Mouse (Mus musculus) neural tube, embryonic 13.5 days (tissue): ENCODE measurements around the gene Itga2b. TPM values are rescaled to one million over a fixed set of nuclear protein-coding genes. Genes with fewer than 3 reads are reported as not detected.

Source experiments
- ATAC-seq: fragments of 200-750 bp; cut with Nextera tagmentation; 2 replicates; pipeline ENCODE4 v1.8.0; 2017; ENCODE audit warnings: low read depth, mild to moderate bottlenecking, moderate TSS enrichment, moderate library complexity
- H3K27ac ChIP-seq: fragments of 300-500 bp; sonication (generic); replicated peaks from 2 replicates; pipeline ENCODE4 v1.5.1; 2015; ENCODE audit warnings: moderate library complexity, mild to moderate bottlenecking, inconsistent platforms
- H3K27me3 ChIP-seq: fragments of 300-500 bp; sonication (generic); 2 replicates; pipeline ENCODE4 v1.6.1; 2015; ENCODE audit warnings: mild to moderate bottlenecking, inconsistent platforms
- H3K36me3 ChIP-seq: fragments of 300-500 bp; sonication (generic); 2 replicates; pipeline ENCODE4 v1.6.1; 2015; ENCODE audit warnings: mild to moderate bottlenecking, inconsistent platforms
- H3K4me1 ChIP-seq: fragments of 300-500 bp; sonication (generic); replicated peaks from 2 replicates; pipeline ENCODE4 v1.6.1; 2015; ENCODE audit warnings: inconsistent platforms
- H3K4me2 ChIP-seq: fragments of 300-500 bp; sonication (generic); 2 replicates; pipeline ENCODE4 v1.6.1; 2015; ENCODE audit warnings: inconsistent platforms, mild to moderate bottlenecking, moderate library complexity
- H3K4me3 ChIP-seq: fragments of 300-500 bp; sonication (generic); 2 replicates; pipeline ENCODE4 v1.5.1; 2015; ENCODE audit warnings: mild to moderate bottlenecking, inconsistent platforms
- H3K9ac ChIP-seq: fragments of 300-500 bp; sonication (generic); 2 replicates; pipeline ENCODE4 v1.6.1; 2015; ENCODE audit warnings: moderate library complexity, mild to moderate bottlenecking, inconsistent platforms
- H3K9me3 ChIP-seq: fragments of 300-500 bp; sonication (generic); 2 replicates; pipeline ENCODE4 v1.6.1; 2016; ENCODE audit warnings: inconsistent platforms
- WGBS: fragments of 180-500 bp; shearing (Covaris S2); methylation state at CpG from one replicate; pipeline ENCODE4 v1.1.7; 2015; 5-methylcytosine and 5-hydroxymethylcytosine counted together
- polyA plus RNA-seq: library from polyadenylated mRNA; unstranded; fragments of >200 nt; fragmentation: Nextera tagmentation; extraction: Ambion mirVana; gene quantifications from 2 replicates; pipeline ENCODE4 v1.2.1, GENCODE M21; 2015

The Itga2b gene
- polyA plus RNA-seq, 1 experiment from 2014 or later, result 6.2 TPM

GRCm38 (mm10) chr11:102480897-102481296 lies 11.0 kb upstream of the Itga2b start:
- no peak overlapping the region for H3K4me3 ChIP-seq
- no peaks in the 10 kb centered on the region for H3K4me1 ChIP-seq
- no peak overlapping the region for H3K4me2 ChIP-seq
- WGBS, result 88% methylated on average over 4 of the region's 4 CpGs
- no peak for ATAC-seq
- H3K27me3 ChIP-seq, result no peaks in the 10 kb centered on the region
- H3K36me3 ChIP-seq, result peaks cover 85% of the 10 kb centered on the region
- H3K9ac ChIP-seq, result no peak overlapping the region
- H3K27ac ChIP-seq, result no peak overlapping the region
- H3K9me3 ChIP-seq, result no peaks in the 10 kb centered on the region

GRCm38 (mm10) chr11:102480111-102480510 lies 10.2 kb upstream of the Itga2b start:
- ATAC-seq, result no peak
- 98% methylated on average over 15 of the region's 15 CpGs for WGBS

GRCm38 (mm10) chr11:102479581-102479980 lies 9.7 kb upstream of the Itga2b start:
- H3K9ac ChIP-seq, result no peak overlapping the region
- no peak for ATAC-seq

More at GRCm38 (mm10) chr11:102480111-102480510, 10.2 kb upstream of the Itga2b start:
- Histone ChIP-seq H3K27me3 (no peaks in the 10 kb centered on the region), H3K9me3 (no peaks in the 10 kb centered on the region), H3K27ac (no peak overlapping the region), H3K4me2 (no peak overlapping the region), H3K36me3 (peaks cover 85% of the 10 kb centered on the region), H3K4me1 (no peaks in the 10 kb centered on the region), H3K9ac (no peak overlapping the region), H3K4me3 (no peak overlapping the region)

GRCm38 (mm10) chr11:102478671-102479070 lies 8.7 kb upstream of the Itga2b start:
- no peaks in the 10 kb centered on the region for H3K4me1 ChIP-seq
- no peak overlapping the region for H3K27ac ChIP-seq
- no peaks in the 10 kb centered on the region for H3K9me3 ChIP-seq
- H3K27me3 ChIP-seq, result no peaks in the 10 kb centered on the region
- H3K9ac ChIP-seq, result no peak overlapping the region
- peaks cover 86% of the 10 kb centered on the region for H3K36me3 ChIP-seq
- H3K4me2 ChIP-seq, result no peak overlapping the region
- no peak overlapping the region for H3K4me3 ChIP-seq
- WGBS, result 73% methylated on average over 3 of the region's 3 CpGs
- no peak; the same call in 1 of the 2 replicates for ATAC-seq

More at GRCm38 (mm10) chr11:102479581-102479980, 9.7 kb upstream of the Itga2b start:
- Histone ChIP-seq H3K9me3 (no peaks in the 10 kb centered on the region), H3K36me3 (peaks cover 84% of the 10 kb centered on the region), H3K4me2 (no peak overlapping the region), H3K27me3 (no peaks in the 10 kb centered on the region), H3K4me3 (no peak overlapping the region), H3K4me1 (no peaks in the 10 kb centered on the region), H3K27ac (no peak overlapping the region)
- WGBS, result 96% methylated on average over 23 of the region's 23 CpGs

GRCm38 (mm10) chr11:102475027-102475426 lies 5.1 kb upstream of the Itga2b start:
- no peak for ATAC-seq
- Histone ChIP-seq H3K9me3 (no peaks in the 10 kb centered on the region), H3K27ac (no peak overlapping the region), H3K9ac (no peak overlapping the region), H3K36me3 (peaks cover 53% of the 10 kb centered on the region), H3K4me2 (no peak overlapping the region), H3K4me3 (no peak overlapping the region), H3K27me3 (no peaks in the 10 kb centered on the region), H3K4me1 (no peaks in the 10 kb centered on the region)
- WGBS, result 85% methylated on average over 3 of the region's 3 CpGs

- Histone ChIP-seq H3K9me3 (no peaks in the 10 kb centered on the region), H3K27me3 (peaks cover 10% of the 10 kb centered on the region), H3K27ac (peak overlapping the region; percentile 49; the same call in 1 of the 2 replicates), H3K36me3 (no peaks in the 10 kb centered on the region), H3K4me3 (peak overlapping the region; percentile 36), H3K9ac (peak overlapping the region; percentile 66), H3K4me2 (peak overlapping the region; percentile 78), H3K4me1 (peaks cover 24% of the 10 kb centered on the region)
- WGBS, result under 1% methylated on average over 37 of the region's 37 CpGs
- ATAC-seq, result peak; percentile 91
Observed at GRCm38 (mm10) chr11:102467041-102467631, 2.8 kb downstream of the Itga2b start.

GRCm38 (mm10) chr11:102465713-102466436 lies 4.0 kb downstream of the Itga2b start:
- 10% methylated on average over 26 of the region's 26 CpGs for WGBS
- peaks cover 24% of the 10 kb centered on the region for H3K4me1 ChIP-seq
- H3K27ac ChIP-seq, result 0 out of 2 replicates have a peak overlapping the region, but pooled peaks have one; percentile 5
- H3K36me3 ChIP-seq, result no peaks in the 10 kb centered on the region
- H3K9me3 ChIP-seq, result no peaks in the 10 kb centered on the region
- no peak overlapping the region for H3K9ac ChIP-seq
- H3K4me2 ChIP-seq, result peak overlapping the region; percentile 33; the same call in 1 of the 2 replicates
- no peak for ATAC-seq
- H3K4me3 ChIP-seq, result no peak overlapping the region
- H3K27me3 ChIP-seq, result peaks cover 10% of the 10 kb centered on the region

- H3K4me3 ChIP-seq, result no peak overlapping the region
- peaks cover 24% of the 10 kb centered on the region for H3K4me1 ChIP-seq
- H3K27me3 ChIP-seq, result peaks cover 11% of the 10 kb centered on the region
- no peak overlapping the region for H3K4me2 ChIP-seq
- H3K36me3 ChIP-seq, result no peaks in the 10 kb centered on the region
- no peaks in the 10 kb centered on the region for H3K9me3 ChIP-seq
- H3K27ac ChIP-seq, result no peak overlapping the region
- 92% methylated on average over 6 of the region's 6 CpGs for WGBS
- H3K9ac ChIP-seq, result no peak overlapping the region
- no peak for ATAC-seq
Observed at GRCm38 (mm10) chr11:102464901-102465300, 5.0 kb downstream of the Itga2b start.

GRCm38 (mm10) chr11:102461764-102462163 lies 8.2 kb downstream of the Itga2b start:
- H3K4me3 ChIP-seq, result no peak overlapping the region
- H3K9me3 ChIP-seq, result no peaks in the 10 kb centered on the region
- H3K4me1 ChIP-seq, result peaks cover 13% of the 10 kb centered on the region
- H3K9ac ChIP-seq, result no peak overlapping the region
- no peak overlapping the region for H3K27ac ChIP-seq
- 87% methylated on average over 3 of the region's 3 CpGs for WGBS
- peaks cover 31% of the 10 kb centered on the region for H3K27me3 ChIP-seq
- H3K36me3 ChIP-seq, result no peaks in the 10 kb centered on the region
- H3K4me2 ChIP-seq, result no peak overlapping the region
- ATAC-seq, result no peak

GRCm38 (mm10) chr11:102460541-102460940 lies 9.4 kb downstream of the Itga2b start:
- H3K4me1 ChIP-seq, result peaks cover 11% of the 10 kb centered on the region
- no peaks in the 10 kb centered on the region for H3K36me3 ChIP-seq
- no peaks in the 10 kb centered on the region for H3K9me3 ChIP-seq
- no peak overlapping the region for H3K9ac ChIP-seq
- no peak overlapping the region for H3K4me3 ChIP-seq
- no peak overlapping the region for H3K27ac ChIP-seq
- ATAC-seq, result no peak
- no peak overlapping the region for H3K4me2 ChIP-seq
- WGBS, result 56% methylated on average over 16 of the region's 16 CpGs
- H3K27me3 ChIP-seq, result peaks cover 32% of the 10 kb centered on the region

- Histone ChIP-seq H3K4me1 (peaks cover 17% of the 10 kb centered on the region), H3K27me3 (peaks cover 53% of the 10 kb centered on the region), H3K9me3 (no peaks in the 10 kb centered on the region), H3K4me2 (peak overlapping the region; percentile 69), H3K9ac (peak overlapping the region; percentile 69), H3K4me3 (peak overlapping the region; percentile 47), H3K27ac (0 out of 2 replicates have a peak overlapping the region, but pooled peaks have one; percentile 9), H3K36me3 (no peaks in the 10 kb centered on the region)
- WGBS, result under 1% methylated on average over 40 of the region's 40 CpGs
- peak; percentile 92 for ATAC-seq
Observed at GRCm38 (mm10) chr11:102455740-102456396, 14.1 kb downstream of the Itga2b start.

- Histone ChIP-seq H3K4me3 (no peak overlapping the region), H3K27me3 (peaks cover 71% of the 10 kb centered on the region), H3K36me3 (no peaks in the 10 kb centered on the region), H3K9me3 (no peaks in the 10 kb centered on the region), H3K4me1 (peaks cover 23% of the 10 kb centered on the region), H3K27ac (no peak overlapping the region), H3K4me2 (no peak overlapping the region), H3K9ac (no peak overlapping the region)
- no peak for ATAC-seq
- WGBS, result 22% methylated on average over 10 of the region's 10 CpGs
Observed at GRCm38 (mm10) chr11:102453131-102453530, 16.8 kb downstream of the Itga2b start.
